Mouse (Mus musculus) forebrain, embryonic 14.5 days (tissue): ENCODE data around the gene Nfix. TPM values are rescaled to one million over a fixed set of nuclear protein-coding genes. Genes with fewer than 3 reads are reported as not detected.
"Not testable (repeated sequence)": the region's sequence is repeated elsewhere in the genome, so short reads cannot be mapped to it uniquely, and the experiment has no call there.

ENCODE experiments used
- ATAC-seq: fragments of 200-750 bp; cut with Nextera tagmentation; 2 replicates; pipeline ENCODE4 v1.8.0; 2017; ENCODE audit warnings: mild to moderate bottlenecking, moderate library complexity
- DNase-seq: peaks from one replicate; pipeline ENCODE4 v3.0.0-alpha.2; 2015; ENCODE audit warnings: low spot score
- H3K27ac ChIP-seq: fragments of 300-500 bp; sonication (generic); 2 replicates; pipeline ENCODE4 v1.5.1; 2014; ENCODE audit warnings: low read depth, mild to moderate bottlenecking, control low read depth, low read length, moderate library complexity
- H3K27me3 ChIP-seq: fragments of 300-500 bp; sonication (generic); replicated peaks from 2 replicates; pipeline ENCODE4 v1.6.1; 2014; ENCODE audit warnings: low read length, control low read depth, mixed read lengths; ENCODE audit not compliant: control insufficient read depth, insufficient read depth
- H3K36me3 ChIP-seq: fragments of 300-500 bp; sonication (generic); 2 replicates; pipeline ENCODE4 v1.6.1; 2014; ENCODE audit warnings: low read length, control low read depth; ENCODE audit not compliant: control insufficient read depth, insufficient read depth
- H3K4me1 ChIP-seq: fragments of 300-500 bp; sonication (generic); 2 replicates; pipeline ENCODE4 v1.6.1; 2014; ENCODE audit warnings: antibody characterized with exemption, low read length, control low read depth; ENCODE audit not compliant: control insufficient read depth, insufficient read depth
- H3K4me2 ChIP-seq: fragments of 300-500 bp; sonication (generic); 2 replicates; pipeline ENCODE4 v1.6.1; 2014; ENCODE audit warnings: mild to moderate bottlenecking, control low read depth, low read length
- H3K4me3 ChIP-seq: fragments of 300-500 bp; sonication (generic); 2 replicates; pipeline ENCODE4 v1.5.1; 2014; ENCODE audit warnings: low read depth, low read length, control low read depth
- H3K9ac ChIP-seq: fragments of 300-500 bp; sonication (generic); 2 replicates; pipeline ENCODE4 v1.6.1; 2014; ENCODE audit warnings: mild to moderate bottlenecking, low read length, control low read depth, moderate library complexity
- H3K9me3 ChIP-seq: fragments of 300-500 bp; sonication (generic); replicated peaks from 2 replicates; pipeline ENCODE4 v1.6.1; 2016; ENCODE audit warnings: low read length, control low read depth, mixed read lengths; ENCODE audit not compliant: control insufficient read depth
- WGBS: fragments of 180-500 bp; shearing (Covaris S2); extraction: QIAGEN DNeasy Blood & Tissue Kit; methylation state at CpG from one replicate; pipeline ENCODE4 v1.1.7; 2014; 5-methylcytosine and 5-hydroxymethylcytosine counted together
- polyA plus RNA-seq: library from polyadenylated mRNA; unstranded; fragments of >200 nt; fragmentation: Nextera tagmentation; extraction: Ambion mirVana; gene quantifications from 2 replicates; pipeline ENCODE4 v1.2.1, GENCODE M21; 2014

Nfix gene
- polyA plus RNA-seq, 1 experiment from 2014 or later: 237 TPM

GRCm38 (mm10) chr8:84834002-84834865, 34.1 kb upstream of the Nfix start:
- peaks cover 51% of the 10 kb centered on the region for H3K36me3 ChIP-seq
- WGBS: 71% methylated on average over 19 of the region's 19 CpGs
- DNase-seq: peak; percentile 85

DNA sequence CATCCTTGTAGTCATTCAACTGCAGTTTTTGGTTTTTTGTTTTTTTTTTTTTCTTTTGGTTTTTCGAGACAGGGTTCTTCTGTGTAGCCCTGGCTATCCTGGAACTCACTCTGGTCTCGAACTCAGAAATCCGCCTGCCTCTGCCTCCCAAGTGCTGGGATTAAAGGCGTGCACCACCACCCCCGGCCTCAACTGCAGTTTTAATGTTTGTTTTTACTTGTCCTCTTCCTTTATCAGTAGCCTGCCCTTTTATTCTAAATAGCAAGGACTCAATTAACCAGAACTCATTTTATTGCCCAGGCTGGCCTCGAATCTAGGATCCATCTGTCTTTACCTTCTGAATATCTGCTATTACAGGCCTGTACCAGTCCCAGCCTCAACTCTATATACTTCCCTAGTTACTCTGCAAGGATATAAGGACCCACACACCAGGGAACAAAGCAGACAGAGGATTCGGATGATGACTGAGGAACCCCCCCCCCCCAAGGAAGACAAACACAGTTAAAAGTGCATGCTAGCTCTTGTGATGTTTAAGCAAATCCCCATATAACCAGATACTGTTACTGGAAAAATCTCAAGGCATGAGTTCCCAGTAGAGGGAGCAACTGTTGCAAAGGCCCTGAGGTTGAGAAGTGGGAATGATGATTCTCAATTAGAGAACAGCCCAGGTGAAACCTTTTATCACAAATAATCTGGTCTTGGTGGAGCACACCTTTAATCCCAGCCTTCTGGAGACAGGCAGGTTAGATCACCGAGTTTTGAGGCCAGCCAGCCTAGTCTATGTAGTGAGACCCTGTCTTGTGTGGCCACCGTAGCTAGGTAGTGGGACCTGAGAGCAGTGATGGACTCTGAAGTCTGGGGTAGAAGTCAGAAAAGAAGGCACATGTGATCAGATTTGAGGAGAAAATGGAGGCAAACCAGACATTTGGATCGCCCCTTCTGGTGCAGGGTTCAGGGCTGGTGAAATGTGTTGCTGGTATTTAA, 32.9 kb upstream of the Nfix start:
- H3K27ac ChIP-seq: peak overlapping the region; percentile 95
- H3K9ac ChIP-seq: peak overlapping the region; percentile 97
- peak overlapping the region; percentile 90 for H3K4me3 ChIP-seq
- DNase-seq: peak; percentile 27
- ATAC-seq: no peak
- H3K4me1 ChIP-seq: peaks cover 22% of the 10 kb centered on the region
- peaks cover 42% of the 10 kb centered on the region for H3K36me3 ChIP-seq
- H3K27me3 ChIP-seq: no peaks in the 10 kb centered on the region
- H3K9me3 ChIP-seq: no peaks in the 10 kb centered on the region
- peak overlapping the region; percentile 67 for H3K4me2 ChIP-seq
- 70% methylated on average over 10 of the region's 10 CpGs for WGBS

More at GRCm38 (mm10) chr8:84834002-84834865, 34.1 kb upstream of the Nfix start:
- peak overlapping the region; percentile 95 for H3K27ac ChIP-seq
- H3K9me3 ChIP-seq: no peaks in the 10 kb centered on the region
- peaks cover 22% of the 10 kb centered on the region for H3K4me1 ChIP-seq
- peak overlapping the region; percentile 40; the same call in 1 of the 2 replicates for H3K9ac ChIP-seq
- no peaks in the 10 kb centered on the region for H3K27me3 ChIP-seq
- ATAC-seq: peak; percentile 69
- peak overlapping the region; percentile 30 for H3K4me2 ChIP-seq
- no peak overlapping the region for H3K4me3 ChIP-seq

DNA sequence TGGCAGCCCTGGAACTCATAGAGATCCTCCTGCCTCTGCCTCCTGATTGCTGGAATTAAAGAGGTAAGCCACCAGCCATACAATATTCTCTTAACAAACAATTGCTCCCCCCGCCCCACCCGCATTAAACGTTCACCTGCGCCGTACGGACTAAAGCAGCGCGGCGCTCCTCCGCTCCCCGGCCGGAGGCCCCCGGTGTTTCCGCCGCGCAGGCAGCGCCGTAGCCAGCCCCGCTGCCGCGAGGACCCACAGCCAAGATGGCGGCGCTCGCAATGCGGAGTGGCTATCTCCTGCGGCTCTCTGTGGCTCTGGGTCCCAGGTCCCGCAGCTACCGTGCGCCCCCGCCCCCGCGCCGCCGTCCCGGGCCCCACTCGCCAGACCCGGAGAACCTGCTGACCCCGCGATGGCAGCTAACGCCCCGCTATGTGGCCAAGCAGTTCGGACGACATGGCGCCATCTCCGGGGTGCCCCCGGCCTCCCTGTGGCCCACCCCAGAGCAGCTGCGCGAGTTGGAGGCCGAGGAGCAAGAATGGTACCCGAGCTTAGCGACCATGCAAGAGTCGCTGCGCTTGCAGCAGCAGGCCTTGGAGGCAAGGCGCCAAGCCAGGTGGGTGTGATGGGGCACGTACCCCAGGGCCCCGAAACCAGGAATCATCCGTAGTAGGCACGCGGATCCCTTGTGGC, 32.0 kb upstream of the Nfix start:
- WGBS: 1% methylated on average over 59 of the region's 59 CpGs

DNA sequence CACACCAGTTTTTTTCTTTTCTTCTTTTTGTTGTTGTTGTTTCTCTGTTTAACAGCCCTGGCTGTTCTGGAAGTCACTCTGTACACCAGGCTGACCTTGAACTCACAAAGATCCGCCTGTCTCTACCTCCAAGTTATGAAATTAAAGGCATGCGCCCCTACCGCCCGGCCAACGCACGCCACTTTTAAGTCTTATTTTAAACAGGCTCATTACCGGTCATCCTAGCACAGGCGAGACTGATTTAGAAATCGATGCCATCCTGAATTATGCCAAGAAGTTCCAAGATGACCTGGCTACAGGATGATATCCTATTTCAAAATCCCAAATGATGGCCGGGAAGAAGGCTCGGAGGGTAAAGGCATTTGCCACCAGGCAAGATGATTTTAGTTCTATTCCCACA, 31.3 kb upstream of the Nfix start, which contains the start of gene Gadd45gip1:
Gene Gadd45gip1, plus strand, starts transcription at position 33 of the 400 bp plus-strand sequence.
- Histone ChIP-seq H3K27ac (peak within 1 kb of the TSS; percentile 95), H3K27me3 (no peaks in the 10 kb centered on the region), H3K9me3 (no peaks in the 10 kb centered on the region), H3K36me3 (peaks cover 27% of the 10 kb centered on the region), H3K4me1 (peaks cover 22% of the 10 kb centered on the region), H3K4me2 (peak within 1 kb of the TSS; percentile 67), H3K9ac (peak within 1 kb of the TSS; percentile 97), H3K4me3 (peak within 1 kb of the TSS; percentile 90)
- 90% methylated on average over 11 of the region's 11 CpGs for WGBS
- no peak for DNase-seq
- no peak for ATAC-seq

More for the DNA sequence above, 32.0 kb upstream of the Nfix start:
- Histone ChIP-seq H3K27ac (peak overlapping the region; percentile 95), H3K4me1 (peaks cover 22% of the 10 kb centered on the region), H3K27me3 (no peaks in the 10 kb centered on the region), H3K9me3 (no peaks in the 10 kb centered on the region), H3K9ac (peak overlapping the region; percentile 97), H3K4me2 (peak overlapping the region; percentile 67), H3K4me3 (peak overlapping the region; percentile 90), H3K36me3 (peaks cover 34% of the 10 kb centered on the region)
- DNase-seq: peak; percentile 80
- ATAC-seq: peak; percentile 64

DNA sequence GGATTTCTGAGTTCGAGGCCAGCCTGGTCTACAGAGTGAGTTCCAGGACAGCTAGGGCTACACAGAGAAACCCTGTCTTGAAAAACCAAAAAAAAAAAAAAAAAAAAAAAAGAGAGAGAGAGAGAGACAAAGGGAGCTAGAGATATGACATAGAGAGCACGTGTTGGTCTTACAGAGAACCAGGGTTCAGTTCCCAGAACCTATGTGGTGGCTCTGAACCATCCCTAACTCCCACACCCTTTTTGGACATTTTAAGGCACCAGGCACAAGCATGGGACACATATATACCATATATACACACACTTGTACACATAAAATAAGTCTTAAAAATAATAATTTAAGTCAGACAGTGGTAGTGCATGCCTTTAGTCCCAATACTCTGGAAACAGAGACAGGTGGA, 26.4 kb upstream of the Nfix start:
- not testable (repeated sequence) for H3K27me3 ChIP-seq, ATAC-seq, H3K4me1 ChIP-seq, H3K9me3 ChIP-seq, H3K4me3 ChIP-seq, H3K9ac ChIP-seq, DNase-seq, H3K4me2 ChIP-seq, H3K36me3 ChIP-seq, H3K27ac ChIP-seq
- 88% methylated on average over 2 of the region's 2 CpGs for WGBS

DNA sequence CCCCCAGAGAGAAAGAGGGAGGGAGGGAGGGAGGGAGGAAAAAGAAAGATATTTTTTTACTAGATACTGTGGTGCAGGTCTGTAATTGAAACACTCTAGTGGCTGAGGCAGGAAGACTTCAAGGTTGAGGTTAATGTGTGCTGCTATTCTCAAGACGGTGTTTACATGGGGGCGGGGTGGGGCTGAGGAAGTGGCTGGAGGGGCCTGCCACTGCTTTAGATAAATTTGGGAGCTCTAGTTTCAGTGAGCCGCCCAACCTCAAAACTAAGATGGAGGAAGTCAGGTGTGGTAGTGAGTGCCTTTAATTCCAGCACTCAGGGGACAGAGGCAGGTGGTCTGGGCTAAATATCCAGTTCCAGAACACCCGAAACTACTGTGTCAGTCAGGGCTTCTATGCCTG, 25.5 kb upstream of the Nfix start:
- ATAC-seq (no peak), DNase-seq (no peak)
- WGBS: 86% methylated on average over 4 of the region's 4 CpGs

DNA sequence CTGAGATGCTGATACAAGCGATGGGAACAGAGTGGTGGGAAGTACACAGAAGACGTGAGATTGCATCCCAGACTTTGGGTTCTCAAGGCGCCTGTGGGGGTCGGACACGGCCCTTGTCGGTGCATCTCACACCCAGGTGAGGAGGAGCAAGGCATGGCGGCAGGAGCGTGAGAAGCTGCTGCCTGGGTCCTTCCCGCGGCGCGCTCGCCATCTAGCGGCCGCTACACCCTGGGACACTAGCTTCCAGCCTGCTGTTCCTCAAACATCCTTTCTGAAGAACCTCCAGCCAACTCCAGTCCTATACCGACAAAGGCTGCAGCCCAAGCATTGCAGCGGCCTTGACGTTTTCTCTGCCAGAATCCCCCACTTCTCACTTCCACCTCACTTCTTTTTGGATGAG, 23.5 kb upstream of the Nfix start:
- Histone ChIP-seq H3K27ac (no peak overlapping the region), H3K4me2 (peak overlapping the region; percentile 53), H3K9me3 (no peaks in the 10 kb centered on the region), H3K27me3 (no peaks in the 10 kb centered on the region), H3K36me3 (no peaks in the 10 kb centered on the region), H3K4me1 (0 out of 2 replicates have a peak, but pooled peaks cover 3% of the 10 kb centered on the region), H3K4me3 (no peak overlapping the region), H3K9ac (no peak overlapping the region)
- WGBS: under 1% methylated on average over 15 of the region's 18 CpGs
- DNase-seq (peak; percentile 89), ATAC-seq (peak; percentile 88)

More for the DNA sequence above, 25.5 kb upstream of the Nfix start:
- Histone ChIP-seq H3K4me3 (no peak overlapping the region), H3K36me3 (no peaks in the 10 kb centered on the region), H3K27ac (no peak overlapping the region), H3K4me2 (no peak overlapping the region), H3K4me1 (0 out of 2 replicates have a peak, but pooled peaks cover 3% of the 10 kb centered on the region), H3K27me3 (no peaks in the 10 kb centered on the region), H3K9ac (no peak overlapping the region), H3K9me3 (no peaks in the 10 kb centered on the region)

DNA sequence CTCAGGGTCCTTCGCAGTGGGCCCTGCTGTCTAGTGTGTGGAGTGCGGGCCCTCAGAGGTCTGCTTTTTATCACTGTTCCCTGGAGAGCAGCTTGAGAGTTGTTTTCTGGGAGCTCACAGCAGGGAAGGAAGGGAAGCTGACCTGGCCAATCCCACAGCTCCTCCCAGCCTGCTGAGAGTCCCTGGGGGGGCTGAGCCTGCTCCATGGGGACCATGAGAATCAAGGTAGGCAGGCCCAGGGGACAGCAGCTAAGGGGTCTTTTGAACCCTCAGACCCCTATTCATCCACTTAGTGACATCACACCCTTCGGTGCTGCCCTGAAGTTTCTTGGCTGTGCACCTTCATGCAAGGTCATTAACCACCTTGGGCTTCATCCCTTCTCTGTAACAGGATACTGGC, 22.6 kb upstream of the Nfix start, which contains the start of gene Dand5:
Gene Dand5, minus strand, starts transcription at position 101 of the 400 bp plus-strand sequence.
- no peak within 1 kb of the TSS for H3K4me3 ChIP-seq
- 0 out of 2 replicates have a peak, but pooled peaks cover 3% of the 10 kb centered on the region for H3K4me1 ChIP-seq
- WGBS: 43% methylated on average over 3 of the region's 3 CpGs
- peak within 1 kb of the TSS; percentile 53 for H3K4me2 ChIP-seq
- no peaks in the 10 kb centered on the region for H3K27me3 ChIP-seq
- ATAC-seq (no peak), DNase-seq (no peak)
- no peaks in the 10 kb centered on the region for H3K9me3 ChIP-seq
- H3K27ac ChIP-seq: no peak within 1 kb of the TSS
- H3K36me3 ChIP-seq: no peaks in the 10 kb centered on the region
- H3K9ac ChIP-seq: no peak within 1 kb of the TSS
